Mouse (Mus musculus) colon, adult 2 months (tissue): ENCODE results near the gene Hist1h3i. TPM values are rescaled to one million over a fixed set of nuclear protein-coding genes. Genes with fewer than 3 reads are reported as not detected.

ENCODE experiments used
- polyA plus RNA-seq: library from polyadenylated mRNA; depleted of rRNA; stranded (reverse); fragments of >200 nt; gene quantifications from 2 replicates; pipeline ENCODE4 v1.2.3, GENCODE M21; 2012; rRNA removed

The Hist1h3i gene
- polyA plus RNA-seq: 48.3 and 58.4 TPM in 2 replicates

GRCm38 (mm10) chr13:21783255-21783617, at the start of gene Hist1h3i:
TSS of gene Hist1h3i (minus strand) at chr13:21783370.

GRCm38 (mm10) chr13:21831418-21832394, 48.5 kb upstream of the Hist1h3i start, which contains the start of gene Hist1h4n:
TSS of gene Hist1h4n (minus strand) at chr13:21832196.

GRCm38 (mm10) chr13:21811539-21811938, 28.4 kb upstream of the Hist1h3i start, which contains the start of gene Hist1h4m:
TSS of gene Hist1h4m (plus strand) at chr13:21811746.

GRCm38 (mm10) chr13:21810073-21810472, 26.9 kb upstream of the Hist1h3i start, which contains the start of the genes Hist1h2bq and Hist1h2ao:
TSS of gene Hist1h2bq (minus strand) at chr13:21810197.
TSS of gene Hist1h2ao (plus strand) at chr13:21810465.

GRCm38 (mm10) chr13:21786899-21787629, 3.9 kb upstream of the Hist1h3i start, which contains the start of the genes Hist1h2an and Hist1h2bp:
TSS of gene Hist1h2an (minus strand) at chr13:21787218.
TSS of gene Hist1h2bp (plus strand) at chr13:21787461.

GRCm38 (mm10) chr13:21779767-21780731, 3.1 kb downstream of the Hist1h3i start, which contains the start of gene Hist1h1b:
TSS of gene Hist1h1b (minus strand) at chr13:21780625.

GRCm38 (mm10) chr13:21753524-21754285, 29.5 kb downstream of the Hist1h3i start, which contains the start of the genes Hist1h2ak and Hist1h2bn:
TSS of gene Hist1h2ak (minus strand) at chr13:21753827.
TSS of gene Hist1h2bn (plus strand) at chr13:21754123.

GRCm38 (mm10) chr13:21750159-21751017, 32.8 kb downstream of the Hist1h3i start, which contains the start of gene Hist1h4k:
TSS of gene Hist1h4k (minus strand) at chr13:21750505.

GRCm38 (mm10) chr13:21734906-21735767, 48.0 kb downstream of the Hist1h3i start, which contains the start of gene Hist1h4j:
TSS of gene Hist1h4j (plus strand) at chr13:21735064.

Other genes with a start within 250 kb of the Hist1h3i start
- not detected in 2 replicates for gene Olfr1366, start 240.6 kb downstream of the Hist1h3i start, polyA plus RNA-seq
- not detected in 2 replicates for gene Olfr1535, start 223.5 kb downstream of the Hist1h3i start, polyA plus RNA-seq
- not detected in 2 replicates for gene Olfr1364, start 201.6 kb downstream of the Hist1h3i start, polyA plus RNA-seq
- gene Olfr1362, start 169.3 kb downstream of the Hist1h3i start, polyA plus RNA-seq: not detected in 2 replicates
- gene Olfr11, start 140.9 kb downstream of the Hist1h3i start, polyA plus RNA-seq: not detected in 2 replicates
- gene Olfr1361, start 120.0 kb downstream of the Hist1h3i start, polyA plus RNA-seq: not detected in 2 replicates
- gene Olfr1360, start 106.0 kb downstream of the Hist1h3i start, polyA plus RNA-seq: not detected in 2 replicates
- gene Olfr1359, start 85.3 kb downstream of the Hist1h3i start, polyA plus RNA-seq: not detected in 2 replicates
- 11.8 and 13.4 TPM in 2 replicates for gene Hist1h2bl, start 67.2 kb downstream of the Hist1h3i start, polyA plus RNA-seq
- 41.0 and 55.3 TPM in 2 replicates for gene Hist1h2ai, start 66.9 kb downstream of the Hist1h3i start, polyA plus RNA-seq
- gene Hist1h3h, start 65.7 kb downstream of the Hist1h3i start, polyA plus RNA-seq: 40.1 and 49.5 TPM in 2 replicates
- gene Hist1h2bm, start 61.3 kb downstream of the Hist1h3i start, polyA plus RNA-seq: 4.6 and 5.2 TPM in 2 replicates
- 5.3 and 7.1 TPM in 2 replicates for gene Hist1h4j, start 48.3 kb downstream of the Hist1h3i start, polyA plus RNA-seq
- gene Hist1h4k, start 32.9 kb downstream of the Hist1h3i start, polyA plus RNA-seq: 39.5 and 42.9 TPM in 2 replicates
- 30.4 and 31.0 TPM in 2 replicates for gene Hist1h2ak, start 29.5 kb downstream of the Hist1h3i start, polyA plus RNA-seq
- 12.9 and 14.9 TPM in 2 replicates for gene Hist1h2bn, start 29.2 kb downstream of the Hist1h3i start, polyA plus RNA-seq
- gene Hist1h1b, start 2.7 kb downstream of the Hist1h3i start, polyA plus RNA-seq: 1.4 and 1.5 TPM in 2 replicates
- gene Hist1h2an, start 3.8 kb upstream of the Hist1h3i start, polyA plus RNA-seq: 15.5 and 20.4 TPM in 2 replicates
- gene Hist1h2bp, start 4.1 kb upstream of the Hist1h3i start, polyA plus RNA-seq: 0.66 and 3.2 TPM in 2 replicates
- 37.1 and 59.1 TPM in 2 replicates for gene Hist1h2bq, start 26.8 kb upstream of the Hist1h3i start, polyA plus RNA-seq
- not detected in 2 replicates for gene Hist1h2ao, start 27.1 kb upstream of the Hist1h3i start, polyA plus RNA-seq
- not detected in 2 replicates for gene Hist1h4m, start 28.4 kb upstream of the Hist1h3i start, polyA plus RNA-seq
- 47.6 and 53.6 TPM in 2 replicates for gene Hist1h4n, start 48.8 kb upstream of the Hist1h3i start, polyA plus RNA-seq
- 577 and 675 TPM in 2 replicates for gene Hist1h2ap, start 50.1 kb upstream of the Hist1h3i start, polyA plus RNA-seq
- 32.1 and 54.0 TPM in 2 replicates for gene Hist1h2br, start 50.4 kb upstream of the Hist1h3i start, polyA plus RNA-seq
- 0.06 and 0.16 TPM in 2 replicates for gene Zfp184, start 161.7 kb upstream of the Hist1h3i start, polyA plus RNA-seq
- not detected in 2 replicates for gene Pom121l2, start 197.8 kb upstream of the Hist1h3i start, polyA plus RNA-seq
- 1.2 and 1.6 TPM in 2 replicates for gene Prss16, start 226.4 kb upstream of the Hist1h3i start, polyA plus RNA-seq